Mouse (Mus musculus): ENCODE data around the gene Thra.

GRCm38 (mm10) chr11:98735111-98735510 is 5.3 kb upstream of the Thra start:
- TF ChIP-seq CTCF (IDR thresholded peaks at IDR 0.05; ENCODE audit: low read depth, low read length) (no peak), TAL1 (conservative IDR thresholded peaks at IDR 0.05; ENCODE audit: low read depth, low read length) (no peak), GATA2 (IDR thresholded peaks at IDR 0.05; ENCODE audit: borderline replicate concordance, low read depth, low read length) (no peak), GATA1 (IDR thresholded peaks at IDR 0.05; ENCODE audit: borderline replicate concordance, low read length) (no peak), POLR2AphosphoS5 (IDR thresholded peaks at IDR 0.05; ENCODE audit: insufficient replicate concordance, low read depth, low read length) (no peak)

All from G1E (cell line).